Mouse (Mus musculus) CD8-positive naive resting alpha-beta T cell, adult 57 days (primary cell): ENCODE data around the gene Cylc1. TPM values are rescaled to one million over a fixed set of nuclear protein-coding genes. Genes with fewer than 3 reads are reported as not detected.

ENCODE experiments used
- total RNA-seq: library from RNA; stranded (reverse); gene quantifications from one replicate; pipeline ENCODE4 v1.2.4, GENCODE M21; 2023

The Cylc1 gene
- not detected for total RNA-seq

DNA sequence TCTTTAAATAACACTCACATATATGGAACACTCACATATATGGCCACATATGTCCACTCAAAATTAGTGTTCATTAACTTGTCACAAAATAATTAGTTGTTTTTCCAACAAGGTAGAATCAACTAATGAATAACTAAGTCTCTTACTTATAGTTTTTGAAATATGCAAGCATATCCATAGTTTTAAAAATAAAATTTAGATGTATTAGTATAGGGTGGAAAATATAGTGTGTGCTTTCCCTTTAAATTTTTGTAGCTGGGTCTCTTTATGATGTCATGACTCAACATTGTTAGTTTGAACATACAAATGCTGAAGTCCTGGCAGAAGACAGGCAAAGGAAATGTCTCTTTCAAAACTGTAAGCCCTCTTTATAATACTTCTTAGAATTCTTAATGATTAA lies at the start of gene Cylc1:
TSS of gene Cylc1 (plus strand) at position 301 of the 400 bp plus-strand sequence.

DNA sequence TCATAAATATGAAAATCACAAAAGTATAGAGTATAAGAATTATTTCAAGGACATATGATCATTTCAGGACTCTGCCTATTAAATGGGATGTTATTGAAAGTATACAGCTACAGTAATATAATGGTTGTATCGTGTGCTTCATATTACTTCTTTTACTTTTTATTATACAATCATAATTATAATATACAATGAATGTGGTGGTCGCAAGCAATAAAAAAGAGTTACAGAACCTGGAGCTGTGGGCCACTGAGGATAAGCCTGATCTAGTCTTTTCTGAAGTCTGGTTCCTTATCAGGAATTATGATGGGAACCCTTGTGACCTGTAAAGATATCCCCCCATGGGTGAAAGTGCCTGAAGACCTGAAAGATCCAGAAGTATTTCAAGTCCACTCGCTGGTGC lies 57.8 kb downstream of the Cylc1 start, which contains the start of gene Gm10112:
TSS of gene Gm10112 (plus strand) at position 301 of the 400 bp plus-strand sequence.

Other genes starting within 250 kb of the Cylc1 start
- gene Gm10112, start 57.9 kb downstream of the Cylc1 start, total RNA-seq: not detected